Mouse (Mus musculus) gonadal fat pad, adult 2 months (tissue): ENCODE measurements around the gene Gm14632. TPM values are rescaled to one million over a fixed set of nuclear protein-coding genes. Genes with fewer than 3 reads are reported as not detected.
"Not testable (repeated sequence)": the region's sequence is repeated elsewhere in the genome, so short reads cannot be mapped to it uniquely, and the experiment has no call there.

Experiments
- DNase-seq: peaks from one replicate; pipeline ENCODE4 v3.0.0-alpha.2; 2012; ENCODE audit warnings: low read depth
- polyA plus RNA-seq: library from polyadenylated mRNA; depleted of rRNA; stranded (reverse); fragments of >200 nt; gene quantifications from 2 replicates; pipeline ENCODE4 v1.2.3, GENCODE M21; 2012; rRNA removed

Gene Gm14632
- not detected in 2 replicates for polyA plus RNA-seq

GRCm38 (mm10) chrX:30329472-30329871 lies at the start of gene Gm14632:
TSS of gene Gm14632 (plus strand) at chrX:30329772.
- not testable (repeated sequence) for DNase-seq
